Mouse (Mus musculus) MEL (cell line): ENCODE measurements around the gene Gabpa. TPM values are rescaled to one million over a fixed set of nuclear protein-coding genes. Genes with fewer than 3 reads are reported as not detected.

Experiments
- DNase-seq: peaks from one replicate; pipeline ENCODE4 v3.0.0; 2011; ENCODE audit warnings: low read depth, low spot score
- H3K27ac ChIP-seq: 2 replicates; pipeline ENCODE4 v1.5.1; 2012; ENCODE audit warnings: low read depth, mild to moderate bottlenecking, control low read depth, low read length, moderate library complexity; ENCODE audit not compliant: control insufficient read depth
- H3K27me3 ChIP-seq, 2 experiments: fragments of 150-350 bp in 1 of 2; sonication (generic) in 1 of 2; 2 replicates each; pipeline ENCODE4 v1.6.1; 2012; ENCODE audit warnings: low read length in 2 of 2, mild to moderate bottlenecking in 2 of 2, improper control_type of control experiment in 1 of 2, moderate library complexity in 1 of 2; ENCODE audit not compliant: insufficient read depth in 2 of 2, control insufficient read depth in 1 of 2
- H3K36me3 ChIP-seq, 2 experiments: 2 replicates each; pipeline ENCODE4 v1.6.1; 2012 to 2014; ENCODE audit warnings: low read length in 2 of 2, improper control_type of control experiment in 1 of 2, inconsistent platforms in 1 of 2, mild to moderate bottlenecking in 1 of 2; ENCODE audit not compliant: insufficient read depth in 2 of 2, control insufficient read depth in 1 of 2
- H3K4me1 ChIP-seq, 2 experiments: fragments of 150-350 bp in 1 of 2; sonication (generic) in 1 of 2; 2 replicates each; pipeline ENCODE4 v1.6.1; 2012; ENCODE audit warnings: low read length in 2 of 2, improper control_type of control experiment in 1 of 2, mild to moderate bottlenecking in 1 of 2; ENCODE audit not compliant: insufficient read depth in 2 of 2, control insufficient read depth in 1 of 2
- H3K4me3 ChIP-seq, 2 experiments: fragments of 150-350 bp in 1 of 2; sonication (generic) in 1 of 2; 2 replicates each; pipeline ENCODE4 v1.5.1; 2012; ENCODE audit warnings: low read depth in 2 of 2, low read length in 2 of 2, mild to moderate bottlenecking in 2 of 2, moderate library complexity in 2 of 2, control low read depth in 1 of 2, improper control_type of control experiment in 1 of 2; ENCODE audit not compliant: control insufficient read depth in 1 of 2, insufficient read depth in 1 of 2
- H3K79me2 ChIP-seq: 2 replicates; pipeline ENCODE4 v1.6.1; 2012; ENCODE audit warnings: mild to moderate bottlenecking, low read length, moderate library complexity; ENCODE audit not compliant: control insufficient read depth, poor library complexity, insufficient read depth
- H3K9ac ChIP-seq: 2 replicates; pipeline ENCODE4 v1.6.1; 2012; ENCODE audit warnings: low read depth, mild to moderate bottlenecking, control low read depth, low read length, moderate library complexity; ENCODE audit not compliant: control insufficient read depth, poor library complexity, severe bottlenecking
- H3K9me3 ChIP-seq: fragments of 150-350 bp; sonication (generic); replicated peaks from 2 replicates; pipeline ENCODE4 v1.6.1; 2012; ENCODE audit warnings: mild to moderate bottlenecking, low read length, improper control_type of control experiment, moderate library complexity; ENCODE audit not compliant: insufficient read depth
- BHLHE40 ChIP-seq: IDR thresholded peaks from 2 replicates; pipeline ENCODE4 v1.6.1; 2012; ENCODE audit warnings: low read depth, mild to moderate bottlenecking, inconsistent platforms, low read length, improper control_type of control experiment, borderline replicate concordance
- CHD1 ChIP-seq: IDR thresholded peaks from 2 replicates; pipeline ENCODE4 v1.6.1; 2012; ENCODE audit warnings: low read depth, mild to moderate bottlenecking, inconsistent platforms, low read length, improper control_type of control experiment
- CTCF ChIP-seq, 3 experiments: IDR thresholded peaks in 2 of 3; conservative IDR thresholded peaks in 1 of 3; 2 replicates each; pipeline ENCODE4 v1.5.1; 2011 to 2012; ENCODE audit warnings: low read length in 3 of 3, low read depth in 2 of 3, mild to moderate bottlenecking in 2 of 3, improper control_type of control experiment in 1 of 3, inconsistent platforms in 1 of 3, mixed read lengths in 1 of 3, moderate library complexity in 1 of 3; ENCODE audit not compliant: control insufficient read depth in 1 of 3, insufficient read depth in 1 of 3, poor library complexity in 1 of 3, severe bottlenecking in 1 of 3
- E2F4 ChIP-seq: IDR thresholded peaks from 2 replicates; pipeline ENCODE4 v1.6.1; 2011; ENCODE audit warnings: low read depth, low read length, improper control_type of control experiment, borderline replicate concordance
- ELF1 ChIP-seq: IDR thresholded peaks from 2 replicates; pipeline ENCODE4 v1.6.1; 2014; ENCODE audit warnings: low read depth, mild to moderate bottlenecking, inconsistent platforms, low read length, improper control_type of control experiment, moderate library complexity
- GABPA ChIP-seq: IDR thresholded peaks from 2 replicates; pipeline ENCODE4 v1.6.1; 2012; ENCODE audit warnings: low read depth, mild to moderate bottlenecking, inconsistent platforms, low read length, improper control_type of control experiment, moderate library complexity
- GATA1 ChIP-seq: IDR thresholded peaks from 2 replicates; pipeline ENCODE4 v1.6.1; 2011; ENCODE audit warnings: low read depth, low read length, improper control_type of control experiment
- HCFC1 ChIP-seq: IDR thresholded peaks from 2 replicates; pipeline ENCODE4 v1.6.1; 2012; ENCODE audit warnings: low read depth, mild to moderate bottlenecking, inconsistent platforms, low read length, improper control_type of control experiment, moderate library complexity
- JUND ChIP-seq: IDR thresholded peaks from 2 replicates; pipeline ENCODE4 v1.6.1; 2011; ENCODE audit warnings: low read depth, mild to moderate bottlenecking, improper control_type of control experiment, low read length
- KAT2A ChIP-seq: conservative IDR thresholded peaks from 2 replicates; pipeline ENCODE4 v1.6.1; 2012; ENCODE audit warnings: low read depth, low read length, improper control_type of control experiment, inconsistent platforms
- MAX ChIP-seq: IDR thresholded peaks from 2 replicates; pipeline ENCODE4 v1.6.1; 2011; ENCODE audit warnings: low read length, improper control_type of control experiment
- MAZ ChIP-seq: IDR thresholded peaks from 2 replicates; pipeline ENCODE4 v1.6.1; 2012; ENCODE audit warnings: low read depth, mild to moderate bottlenecking, inconsistent platforms, low read length, improper control_type of control experiment
- MEF2A ChIP-seq: IDR thresholded peaks from 2 replicates; pipeline ENCODE4 v1.6.1; 2014; ENCODE audit warnings: low read depth, mild to moderate bottlenecking, inconsistent platforms, low read length, improper control_type of control experiment; ENCODE audit not compliant: poor library complexity, insufficient replicate concordance, severe bottlenecking; ENCODE audit errors: extremely low read depth
- MYC ChIP-seq: IDR thresholded peaks from 2 replicates; pipeline ENCODE4 v1.6.1; 2011; ENCODE audit warnings: low read depth, mild to moderate bottlenecking, low read length, improper control_type of control experiment, moderate library complexity
- NELFE ChIP-seq: IDR thresholded peaks from 2 replicates; pipeline ENCODE4 v1.6.1; 2011; ENCODE audit warnings: low read depth, low read length, improper control_type of control experiment
- NRF1 ChIP-seq: IDR thresholded peaks from 2 replicates; pipeline ENCODE4 v1.6.1; 2014; ENCODE audit warnings: low read depth, mild to moderate bottlenecking, inconsistent platforms, low read length, improper control_type of control experiment, moderate library complexity; ENCODE audit not compliant: poor library complexity, insufficient read depth, severe bottlenecking
- POLR2A ChIP-seq, 2 experiments: IDR thresholded peaks; 2 replicates each; pipeline ENCODE4 v1.6.1; 2011 to 2012; ENCODE audit warnings: low read length in 2 of 2, mild to moderate bottlenecking in 2 of 2, control low read depth in 1 of 2, improper control_type of control experiment in 1 of 2, low read depth in 1 of 2, moderate library complexity in 1 of 2; ENCODE audit not compliant: control insufficient read depth in 1 of 2, insufficient read depth in 1 of 2, poor library complexity in 1 of 2
- POLR2AphosphoS2 ChIP-seq: IDR thresholded peaks from 2 replicates; pipeline ENCODE4 v1.6.1; 2011; ENCODE audit warnings: low read length, improper control_type of control experiment
- POLR2AphosphoS5 ChIP-seq: IDR thresholded peaks from 2 replicates; pipeline ENCODE4 v1.6.1; 2012; ENCODE audit warnings: low read depth, borderline replicate concordance, mild to moderate bottlenecking, inconsistent platforms, low read length, moderate library complexity, mixed read lengths
- RAD21 ChIP-seq: IDR thresholded peaks from 2 replicates; pipeline ENCODE4 v1.6.1; 2011; ENCODE audit warnings: mild to moderate bottlenecking, low read depth, low read length, improper control_type of control experiment
- SMC3 ChIP-seq: IDR thresholded peaks from 2 replicates; pipeline ENCODE4 v1.6.1; 2011; ENCODE audit warnings: low read depth, low read length, improper control_type of control experiment
- UBTF ChIP-seq: IDR thresholded peaks from 2 replicates; pipeline ENCODE4 v1.6.1; 2012; ENCODE audit warnings: low read depth, mild to moderate bottlenecking, inconsistent platforms, low read length, improper control_type of control experiment, moderate library complexity, borderline replicate concordance; ENCODE audit not compliant: insufficient read depth
- USF1 ChIP-seq: IDR thresholded peaks from 2 replicates; pipeline ENCODE4 v1.6.1; 2014; ENCODE audit warnings: low read depth, mild to moderate bottlenecking, inconsistent platforms, low read length, improper control_type of control experiment, moderate library complexity
- USF2 ChIP-seq, 2 experiments: IDR thresholded peaks; 2 replicates each; pipeline ENCODE4 v1.6.1; 2011 to 2012; ENCODE audit warnings: improper control_type of control experiment in 2 of 2, low read length in 2 of 2, borderline replicate concordance in 1 of 2, inconsistent platforms in 1 of 2, low read depth in 1 of 2, mild to moderate bottlenecking in 1 of 2; ENCODE audit not compliant: insufficient read depth in 1 of 2
- ZC3H11A ChIP-seq: IDR thresholded peaks from 2 replicates; pipeline ENCODE4 v1.6.1; 2012; ENCODE audit warnings: low read depth, mild to moderate bottlenecking, inconsistent platforms, low read length, improper control_type of control experiment
- ZKSCAN1 ChIP-seq: IDR thresholded peaks from 2 replicates; pipeline ENCODE4 v1.6.1; 2012; ENCODE audit warnings: low read depth, mild to moderate bottlenecking, inconsistent platforms, low read length, improper control_type of control experiment, moderate library complexity
- ZMIZ1 ChIP-seq: IDR thresholded peaks from 2 replicates; pipeline ENCODE4 v1.6.1; 2012; ENCODE audit warnings: low read depth, mild to moderate bottlenecking, inconsistent platforms, low read length, improper control_type of control experiment, moderate library complexity
- ZNF384 ChIP-seq: IDR thresholded peaks from 2 replicates; pipeline ENCODE4 v1.6.1; 2012; ENCODE audit warnings: low read depth, mild to moderate bottlenecking, inconsistent platforms, low read length, improper control_type of control experiment
- polyA plus RNA-seq, 2 experiments: library from polyadenylated mRNA; stranded (reverse) in 1 of 2; unstranded in 1 of 2; fragments of >175 nt in 1 of 2; fragments of >200 nt in 1 of 2; gene quantifications; 2 replicates each; pipeline versions ENCODE4 v1.2.1 to v1.2.4; 2012; ENCODE audit warnings: low replicate concordance in 2 of 2, low read depth in 1 of 2; ENCODE audit not compliant: insufficient read length in 2 of 2, insufficient read depth in 1 of 2, missing spikeins in 1 of 2
- total RNA-seq: library from RNA; depleted of rRNA; stranded (reverse); fragments of 300-350 nt; gene quantifications from 2 replicates; pipeline ENCODE4 v1.2.3, GENCODE M21; 2012

Gene Gabpa
- total and polyA plus RNA-seq, 3 experiments = 28.7 to 29.2 TPM; not detected in 1

DNA sequence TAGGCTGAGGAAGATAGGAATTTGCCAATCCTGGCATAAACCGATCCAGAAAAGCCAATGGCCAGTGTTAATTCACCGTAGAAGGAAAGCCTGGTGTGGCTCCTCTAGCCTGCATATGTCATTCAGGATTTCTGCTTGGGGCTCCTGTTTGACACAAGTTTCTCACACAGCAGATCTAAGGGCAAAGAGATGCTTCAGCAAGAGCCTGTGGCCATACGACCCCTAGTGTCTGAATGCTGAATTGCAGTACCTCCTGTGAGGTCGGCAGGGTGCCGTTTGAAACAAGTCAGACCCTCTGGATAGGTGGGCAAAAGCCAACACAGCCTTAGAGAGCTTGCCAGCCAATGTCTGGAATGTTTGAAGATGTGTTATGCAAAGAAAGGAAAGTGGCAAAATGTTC is 44.4 kb downstream of the Gabpa start:
- peak; percentile 89 for DNase-seq
- no peak for TF ChIP-seq MAX
- TF ChIP-seq MEF2A = no peak
- TF ChIP-seq RAD21 = peak; percentile 70
- no peak for TF ChIP-seq JUND
- no peak for TF ChIP-seq NRF1
- TF ChIP-seq POLR2A (IDR thresholded peaks at IDR 0.05; ENCODE audit: control insufficient read depth in 1 of 2, insufficient read depth in 1 of 2, low read depth in 1 of 2, low read length in 2 of 2, poor library complexity in 1 of 2) = no peak
- no peak for TF ChIP-seq USF1
- TF ChIP-seq ZMIZ1 = no peak
- no peak for TF ChIP-seq USF2 (IDR thresholded peaks at IDR 0.05; ENCODE audit: borderline replicate concordance in 1 of 2, insufficient read depth in 1 of 2, low read depth in 1 of 2, low read length in 2 of 2)
- TF ChIP-seq ZKSCAN1 = no peak
- peak; percentile 77 to 93 (median 83) for TF ChIP-seq CTCF (IDR thresholded peaks at IDR 0.05 in 2 of 3, conservative IDR thresholded peaks at IDR 0.05 in 1 of 3; ENCODE audit: control insufficient read depth in 1 of 3, insufficient read depth in 1 of 3, low read depth in 2 of 3, low read length in 3 of 3, poor library complexity in 1 of 3, severe bottlenecking in 1 of 3)
- TF ChIP-seq MAZ = no peak
- TF ChIP-seq POLR2AphosphoS2 = no peak
- TF ChIP-seq POLR2AphosphoS5 = no peak
- no peak for TF ChIP-seq KAT2A
- TF ChIP-seq GATA1 = no peak
- TF ChIP-seq UBTF = no peak
- TF ChIP-seq BHLHE40 = no peak
- no peak for TF ChIP-seq NELFE
- no peak for TF ChIP-seq E2F4
- TF ChIP-seq MYC = no peak
- no peak for TF ChIP-seq ZNF384
- peak; percentile 67 for TF ChIP-seq SMC3
- no peak for TF ChIP-seq ELF1
- no peak for TF ChIP-seq GABPA
- no peak for TF ChIP-seq HCFC1
- no peak for TF ChIP-seq CHD1
- TF ChIP-seq ZC3H11A = peak; percentile 26; the same call in 1 of the 2 replicates
- Histone ChIP-seq H3K79me2 (no peaks in the 10 kb centered on the region; the same call in 1 of the 2 replicates), H3K4me3 (peak overlapping the region; percentile 52 to 77), H3K9me3 (no peaks in the 10 kb centered on the region), H3K9ac (peak overlapping the region; percentile 70), H3K27ac (no peak overlapping the region; the same call in 1 of the 2 replicates), H3K36me3 (peaks cover 0 to 8% of the 10 kb centered on the region in 2 experiments; a peak in 2 of 4 replicates), H3K4me1 (peaks cover 3 to 17% of the 10 kb centered on the region in 2 experiments), H3K27me3 (no peaks in the 10 kb centered on the region)
